Mouse (Mus musculus): Measurements from ENCODE around the gene P4ha1. TPM values are rescaled to one million over a fixed set of nuclear protein-coding genes. Genes with fewer than 3 reads are reported as not detected.
A peak's percentile ranks its signal among the peaks of the same experiment; 100 is the strongest.

The P4ha1 gene
- polyA plus RNA-seq (2012), result 0.13 and 0.25 TPM in 2 replicates

DNA sequence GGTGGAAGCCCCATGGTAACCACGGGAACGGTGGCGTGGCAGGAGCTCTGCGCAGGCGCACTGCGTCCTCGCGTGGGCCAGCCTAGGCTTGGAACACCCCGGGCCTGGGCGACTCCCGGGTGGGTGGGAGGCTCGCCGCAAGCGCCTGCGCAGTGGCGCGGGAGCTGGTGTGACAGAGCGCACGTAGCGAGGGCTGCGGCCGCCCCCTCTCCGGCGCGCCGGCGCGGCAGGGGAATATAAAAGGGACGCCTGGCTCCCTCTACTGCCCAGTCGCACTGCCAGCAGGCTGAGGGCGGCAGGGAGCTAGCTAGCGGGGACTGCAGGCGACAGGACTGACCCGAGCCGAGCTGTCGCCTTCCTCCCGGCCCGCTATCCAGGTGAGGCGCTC lies at the start of gene P4ha1:
TSS of gene P4ha1 (plus strand) at position 197 of the 388 bp plus-strand sequence.
- Histone ChIP-seq H3K4me3 (replicated peaks) (peak within 1 kb of the TSS; percentile 92), H3K4me1 (ENCODE audit: control insufficient read depth) (peaks cover 33% of the 10 kb centered on the region), H3K9me3 (ENCODE audit: control insufficient read depth, low read length) (no peaks in the 10 kb centered on the region), H3K27me3 (ENCODE audit: control insufficient read depth) (no peaks in the 10 kb centered on the region), H3K36me3 (ENCODE audit: control insufficient read depth) (no peaks in the 10 kb centered on the region; the same call in 1 of the 2 replicates)
- TF ChIP-seq GATA1 (IDR thresholded peaks at IDR 0.05; ENCODE audit: low read length), result no peak
- TF ChIP-seq TAL1 (IDR thresholded peaks at IDR 0.05; ENCODE audit: low read length), result no peak

DNA sequence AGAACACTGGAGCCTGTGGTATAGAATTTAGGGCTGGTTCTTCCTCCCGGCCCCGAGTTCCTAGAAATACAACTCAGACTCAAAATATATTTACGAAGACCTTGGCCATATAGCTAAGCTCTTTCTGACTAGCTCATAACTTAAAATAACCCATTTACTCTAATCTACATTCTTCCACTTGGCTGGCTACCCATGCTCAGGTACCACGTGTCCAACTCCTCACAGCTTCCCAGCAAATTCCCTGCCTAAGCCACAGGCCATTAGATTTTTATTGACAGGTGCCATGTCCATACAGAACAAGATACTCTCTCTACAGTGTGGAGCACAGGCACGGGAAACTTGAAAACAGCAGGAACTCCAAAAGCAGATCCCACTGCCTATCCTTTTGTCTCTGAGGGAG lies 47.4 kb upstream of the P4ha1 start:
- TF ChIP-seq TAL1 (IDR thresholded peaks at IDR 0.05; ENCODE audit: low read length), result no peak
- TF ChIP-seq GATA1 (IDR thresholded peaks at IDR 0.05; ENCODE audit: low read length), result no peak

DNA sequence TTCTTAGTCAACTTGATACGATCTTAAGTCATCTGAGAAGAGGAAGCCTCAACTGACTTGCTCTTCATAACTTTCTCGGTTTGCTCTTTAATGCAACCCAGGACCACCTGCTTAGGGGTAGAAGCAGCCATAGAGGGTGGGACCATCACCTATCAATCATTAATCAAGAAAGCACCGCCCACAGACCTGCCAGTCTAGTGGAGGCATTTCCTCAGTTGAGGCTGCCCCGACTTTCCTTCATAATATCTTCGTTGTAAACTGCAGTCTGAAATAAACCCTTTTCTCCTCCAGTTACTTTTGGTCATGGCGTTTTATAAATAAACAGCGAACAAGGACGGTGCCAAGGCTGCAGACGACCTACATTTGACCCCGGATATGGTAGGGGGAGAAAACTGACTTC lies 46.0 kb upstream of the P4ha1 start:
- H3K9me3 ChIP-seq (ENCODE audit: control insufficient read depth, low read length), result no peaks in the 10 kb centered on the region
- no peaks in the 10 kb centered on the region for H3K4me1 ChIP-seq (ENCODE audit: control insufficient read depth)
- no peaks in the 10 kb centered on the region for H3K27me3 ChIP-seq (ENCODE audit: control insufficient read depth)
- H3K36me3 ChIP-seq (ENCODE audit: control insufficient read depth), result no peaks in the 10 kb centered on the region
- H3K4me3 ChIP-seq (replicated peaks), result no peak overlapping the region
- no peak for TF ChIP-seq TAL1 (IDR thresholded peaks at IDR 0.05; ENCODE audit: low read length)
- no peak for TF ChIP-seq GATA1 (IDR thresholded peaks at IDR 0.05; ENCODE audit: low read length)

More for the DNA sequence above, 47.4 kb upstream of the P4ha1 start:
- Histone ChIP-seq H3K27me3 (ENCODE audit: control insufficient read depth) (no peaks in the 10 kb centered on the region), H3K9me3 (ENCODE audit: control insufficient read depth, low read length) (no peaks in the 10 kb centered on the region), H3K4me1 (ENCODE audit: control insufficient read depth) (no peaks in the 10 kb centered on the region), H3K4me3 (replicated peaks) (no peak overlapping the region), H3K36me3 (ENCODE audit: control insufficient read depth) (no peaks in the 10 kb centered on the region)

DNA sequence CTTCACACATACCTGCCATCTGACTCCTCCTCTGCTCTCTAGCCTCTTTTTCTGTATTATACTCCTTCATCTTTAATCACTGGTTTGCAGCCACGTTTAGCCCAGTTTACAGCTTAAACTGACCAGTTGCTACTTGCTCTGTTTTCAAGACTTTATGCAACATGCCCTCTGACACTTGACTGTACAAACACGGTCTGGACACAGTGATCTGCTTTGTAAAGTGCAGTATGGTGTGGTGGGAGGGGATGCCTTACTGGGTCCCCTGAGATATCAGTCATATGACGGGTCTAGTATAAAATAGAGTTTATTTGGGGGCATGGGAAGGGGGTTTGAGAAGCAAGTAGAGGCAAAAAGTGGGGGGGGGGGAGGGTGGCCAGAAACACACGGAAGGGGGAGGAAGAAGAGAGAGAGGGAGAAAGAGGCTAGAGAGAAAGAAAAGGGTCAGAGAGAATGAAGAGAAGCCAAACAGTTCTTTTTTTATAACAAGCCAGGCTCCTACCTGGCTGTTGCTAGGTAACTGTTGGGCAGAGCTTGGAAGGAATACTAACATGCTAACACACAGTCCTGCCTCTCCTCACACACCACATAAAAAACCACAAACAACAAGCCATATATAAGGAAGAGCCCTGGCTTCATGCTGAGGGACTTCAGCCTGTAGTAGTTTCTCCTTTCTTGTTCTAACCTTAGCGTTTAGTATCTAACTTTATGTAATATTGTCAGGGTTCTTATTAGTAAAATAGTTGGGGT lies 45.2 kb upstream of the P4ha1 start:
- no peaks in the 10 kb centered on the region for H3K4me1 ChIP-seq (ENCODE audit: control insufficient read depth)
- TF ChIP-seq GATA1 (IDR thresholded peaks at IDR 0.05; ENCODE audit: low read length) (no peak), TAL1 (IDR thresholded peaks at IDR 0.05; ENCODE audit: low read length) (no peak)

GRCm38 (mm10) chr10:59283164-59283563 lies 39.9 kb upstream of the P4ha1 start:
- TF ChIP-seq GATA1 (IDR thresholded peaks at IDR 0.05; ENCODE audit: low read length) (no peak), TAL1 (IDR thresholded peaks at IDR 0.05; ENCODE audit: low read length) (no peak)
- H3K4me3 ChIP-seq (replicated peaks), result no peak overlapping the region
- peaks cover 9% of the 10 kb centered on the region for H3K4me1 ChIP-seq (ENCODE audit: control insufficient read depth)
- no peaks in the 10 kb centered on the region for H3K36me3 ChIP-seq (ENCODE audit: control insufficient read depth)
- no peaks in the 10 kb centered on the region for H3K9me3 ChIP-seq (ENCODE audit: control insufficient read depth, low read length)
- no peaks in the 10 kb centered on the region for H3K27me3 ChIP-seq (ENCODE audit: control insufficient read depth)

More for the DNA sequence above, 45.2 kb upstream of the P4ha1 start:
- Histone ChIP-seq H3K27me3 (ENCODE audit: control insufficient read depth) (no peaks in the 10 kb centered on the region), H3K9me3 (ENCODE audit: control insufficient read depth, low read length) (no peaks in the 10 kb centered on the region), H3K4me3 (replicated peaks) (no peak overlapping the region), H3K36me3 (ENCODE audit: control insufficient read depth) (no peaks in the 10 kb centered on the region)

- Histone ChIP-seq H3K36me3 (ENCODE audit: control insufficient read depth) (no peaks in the 10 kb centered on the region), H3K9me3 (ENCODE audit: control insufficient read depth, low read length) (no peaks in the 10 kb centered on the region), H3K4me3 (replicated peaks) (no peak overlapping the region), H3K4me1 (ENCODE audit: control insufficient read depth) (peaks cover 11% of the 10 kb centered on the region), H3K27me3 (ENCODE audit: control insufficient read depth) (no peaks in the 10 kb centered on the region)
- TF ChIP-seq GATA1 (IDR thresholded peaks at IDR 0.05; ENCODE audit: low read length) (no peak), TAL1 (IDR thresholded peaks at IDR 0.05; ENCODE audit: low read length) (no peak)
Measured at GRCm38 (mm10) chr10:59283749-59284148, 39.3 kb upstream of the P4ha1 start.

- Histone ChIP-seq H3K4me1 (ENCODE audit: control insufficient read depth) (peaks cover 12% of the 10 kb centered on the region), H3K4me3 (replicated peaks) (no peak overlapping the region), H3K9me3 (ENCODE audit: control insufficient read depth, low read length) (no peaks in the 10 kb centered on the region), H3K36me3 (ENCODE audit: control insufficient read depth) (no peaks in the 10 kb centered on the region), H3K27me3 (ENCODE audit: control insufficient read depth) (no peaks in the 10 kb centered on the region)
- TF ChIP-seq TAL1 (IDR thresholded peaks at IDR 0.05; ENCODE audit: low read length) (no peak), GATA1 (IDR thresholded peaks at IDR 0.05; ENCODE audit: low read length) (no peak)
Measured at GRCm38 (mm10) chr10:59285530-59285929, 37.6 kb upstream of the P4ha1 start.

GRCm38 (mm10) chr10:59287251-59287650 lies 35.8 kb upstream of the P4ha1 start:
- no peaks in the 10 kb centered on the region for H3K9me3 ChIP-seq (ENCODE audit: control insufficient read depth, low read length)
- peaks cover 12% of the 10 kb centered on the region for H3K4me1 ChIP-seq (ENCODE audit: control insufficient read depth)
- H3K4me3 ChIP-seq (replicated peaks), result no peak overlapping the region
- no peaks in the 10 kb centered on the region for H3K27me3 ChIP-seq (ENCODE audit: control insufficient read depth)
- TF ChIP-seq GATA1 (IDR thresholded peaks at IDR 0.05; ENCODE audit: low read length), result no peak
- TF ChIP-seq TAL1 (IDR thresholded peaks at IDR 0.05; ENCODE audit: low read length), result no peak
- H3K36me3 ChIP-seq (ENCODE audit: control insufficient read depth), result no peaks in the 10 kb centered on the region

- no peaks in the 10 kb centered on the region for H3K9me3 ChIP-seq (ENCODE audit: control insufficient read depth, low read length)
- H3K36me3 ChIP-seq (ENCODE audit: control insufficient read depth), result no peaks in the 10 kb centered on the region
- no peak overlapping the region for H3K4me3 ChIP-seq (replicated peaks)
- no peaks in the 10 kb centered on the region for H3K27me3 ChIP-seq (ENCODE audit: control insufficient read depth)
- TF ChIP-seq TAL1 (IDR thresholded peaks at IDR 0.05; ENCODE audit: low read length) (no peak), GATA1 (IDR thresholded peaks at IDR 0.05; ENCODE audit: low read length) (no peak)
- H3K4me1 ChIP-seq (ENCODE audit: control insufficient read depth), result peaks cover 12% of the 10 kb centered on the region
Measured at GRCm38 (mm10) chr10:59287662-59288061, 35.4 kb upstream of the P4ha1 start.

All from erythroblast, embryonic 14.5 days (primary cell).